Comparison of ENCODE assay signal across 14 mouse cellular contexts in the genomic region with DNA sequence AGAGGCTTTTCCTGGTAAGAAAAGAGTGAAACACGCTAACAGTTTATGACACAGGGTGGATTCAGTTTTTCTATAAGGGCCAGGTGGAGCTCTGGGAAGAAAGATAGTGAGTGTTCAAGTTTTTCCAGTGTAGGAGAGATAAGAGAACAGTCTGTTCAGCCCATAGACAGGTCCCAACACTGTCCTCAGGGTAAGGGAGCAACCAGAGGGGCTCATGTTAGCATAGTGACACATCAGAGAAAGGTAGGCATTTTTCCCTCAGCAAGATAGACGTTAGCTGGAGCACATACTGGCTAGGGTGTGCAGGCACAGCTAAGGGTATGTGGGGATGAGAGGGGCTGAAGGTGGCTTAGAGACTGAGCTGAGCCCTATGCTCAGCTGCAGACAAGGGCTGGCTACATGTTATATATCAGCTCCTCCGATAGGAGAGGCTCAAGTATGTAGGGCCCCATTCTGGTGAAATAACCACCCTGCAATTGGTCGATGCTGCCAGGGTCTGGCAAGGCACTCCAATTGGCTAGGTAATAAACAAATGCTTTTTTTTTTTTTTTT. TPM values are rescaled to one million over a fixed set of nuclear protein-coding genes. Genes with fewer than 3 reads are reported as not detected.
DNase-seq lines count a peak whose midpoint lies in the region; ATAC-seq and TF ChIP-seq lines count a peak whose summit lies in the region.
"Had no signal": no experiment of that assay in that cellular context is flagged by ENCODE, and none has a peak within 500 bp of the region (broad histone marks: within the 10 kb centered on the region; RNA-seq: fewer than 3 reads in every experiment).

No protein-coding gene starts in this region.

- H3K9ac ChIP-seq in hindbrain, embryonic 13.5 days: no peak overlapping the region
- H3K9ac ChIP-seq in lung, postnatal 0 days (replicated peaks; ENCODE audit: low read depth): no peak overlapping the region
- H3K9ac ChIP-seq: embryonic facial prominence, embryonic 15.5 days; limb, embryonic 15.5 days had no signal

- H3K36me3 ChIP-seq in hindbrain, embryonic 10.5 days: no peaks in the 10 kb centered on the region
- no peaks in the 10 kb centered on the region for H3K36me3 ChIP-seq in hindbrain, embryonic 13.5 days
- no peaks in the 10 kb centered on the region for H3K36me3 ChIP-seq in lung, postnatal 0 days (ENCODE audit: insufficient read depth, low read length)
- H3K36me3 ChIP-seq: embryonic facial prominence, embryonic 15.5 days; limb, embryonic 15.5 days had no signal

- no peaks in the 10 kb centered on the region for H3K27me3 ChIP-seq in hindbrain, embryonic 10.5 days (ENCODE audit: insufficient read depth, poor library complexity, severe bottlenecking)
- H3K27me3 ChIP-seq in hindbrain, embryonic 13.5 days: no peaks in the 10 kb centered on the region
- H3K27me3 ChIP-seq in lung, postnatal 0 days (replicated peaks; ENCODE audit: insufficient read depth, low read length): no peaks in the 10 kb centered on the region
- H3K27me3 ChIP-seq: embryonic facial prominence, embryonic 15.5 days; limb, embryonic 15.5 days had no signal

- peaks cover 2% of the 10 kb centered on the region for H3K4me1 ChIP-seq in hindbrain, embryonic 10.5 days (replicated peaks)
- H3K4me1 ChIP-seq in hindbrain, embryonic 13.5 days (replicated peaks): peaks cover 7% of the 10 kb centered on the region; the same call in 1 of the 2 replicates
- H3K4me1 ChIP-seq in bone marrow, adult 2 months (ENCODE audit: control insufficient read depth, insufficient read depth, low read length): no peaks in the 10 kb centered on the region; the same call in 1 of the 2 replicates
- H3K4me1 ChIP-seq in lung, postnatal 0 days (ENCODE audit: insufficient read depth, low read depth, low read length): no peaks in the 10 kb centered on the region
- H3K4me1 ChIP-seq: limb, embryonic 15.5 days had no signal

- no peak overlapping the region for H3K4me3 ChIP-seq in hindbrain, embryonic 10.5 days
- H3K4me3 ChIP-seq in hindbrain, embryonic 13.5 days: no peak overlapping the region
- no peak overlapping the region for H3K4me3 ChIP-seq in bone marrow, adult 2 months (replicated peaks; ENCODE audit: control insufficient read depth, low read depth, low read length)
- no peak overlapping the region for H3K4me3 ChIP-seq in lung, postnatal 0 days (ENCODE audit: low read depth, low read length)
- H3K4me3 ChIP-seq: embryonic facial prominence, embryonic 15.5 days; limb, embryonic 15.5 days had no signal

- no peaks in the 10 kb centered on the region for H3K9me3 ChIP-seq in hindbrain, embryonic 10.5 days
- no peaks in the 10 kb centered on the region for H3K9me3 ChIP-seq in hindbrain, embryonic 13.5 days
- H3K9me3 ChIP-seq in lung, postnatal 0 days (ENCODE audit: low read length): no peaks in the 10 kb centered on the region
- H3K9me3 ChIP-seq: embryonic facial prominence, embryonic 15.5 days; limb, embryonic 15.5 days had no signal

- TF ChIP-seq CTCF in bone marrow, adult 2 months (IDR thresholded peaks at IDR 0.05; ENCODE audit: control insufficient read depth, insufficient read depth, low read length): no peak
- no peak for TF ChIP-seq CTCF in lung, postnatal 0 days (IDR thresholded peaks at IDR 0.05)

- TF ChIP-seq POLR2A in bone marrow, adult 2 months (IDR thresholded peaks at IDR 0.05; ENCODE audit: borderline replicate concordance, control insufficient read depth, low read depth, low read length): no peak

- DNase-seq in hindbrain, embryonic 10.5 days (ENCODE audit: low spot score): no peak
- DNase-seq in liver: peak; percentile 77
- peak; percentile 12 to 17 for DNase-seq in spleen, postnatal 36 days (ENCODE audit: low spot score in 2 of 2)
- DNase-seq in cerebellum, postnatal 4 days (ENCODE audit: low spot score in 2 of 2): no peak
- no peak for DNase-seq in lung, postnatal 0 days (ENCODE audit: low spot score)
- DNase-seq: gastrocnemius, postnatal 25 days; kidney, postnatal 10 days; right cerebral cortex, postnatal 14 days; thymus, adult 2 months had no signal

- H3K27ac ChIP-seq in hindbrain, embryonic 10.5 days: 0 out of 2 replicates have a peak overlapping the region, but pooled peaks have one; percentile 26
- no peak overlapping the region for H3K27ac ChIP-seq in hindbrain, embryonic 13.5 days
- H3K27ac ChIP-seq in bone marrow, adult 2 months (ENCODE audit: control insufficient read depth, insufficient read depth, low read depth, low read length, poor library complexity): peak overlapping the region; percentile 55
- H3K27ac ChIP-seq in lung, postnatal 0 days (ENCODE audit: low read length): no peak overlapping the region
- H3K27ac ChIP-seq: embryonic facial prominence, embryonic 15.5 days; limb, embryonic 15.5 days had no signal

- no peak for ATAC-seq in hindbrain, embryonic 13.5 days (ENCODE audit: low FRiP score)
- ATAC-seq in cerebellum, adult (ENCODE audit: insufficient number of reproducible peaks, low FRiP score, low TSS enrichment): no peak
- no peak for ATAC-seq in lung, postnatal 0 days

- whole genome bisulfite sequencing in hindbrain, embryonic 10.5 days: 86% methylated on average over 4 of the region's 4 CpGs
- 84% methylated on average over 4 of the region's 4 CpGs for WGBS in hindbrain, embryonic 13.5 days
- 60% methylated on average over 4 of the region's 4 CpGs for WGBS in bone marrow, adult 2 months
- 64% methylated on average over 4 of the region's 4 CpGs for WGBS in lung, postnatal 0 days

- H3K4me2 ChIP-seq in hindbrain, embryonic 13.5 days: no peak overlapping the region
- no peak overlapping the region for H3K4me2 ChIP-seq in lung, postnatal 0 days (replicated peaks; ENCODE audit: low read depth, low read length)
- H3K4me2 ChIP-seq: embryonic facial prominence, embryonic 15.5 days; limb, embryonic 15.5 days had no signal

- no peak for TF ChIP-seq EP300 in lung, postnatal 0 days (IDR thresholded peaks at IDR 0.05)

RNA-seq across cellular contexts. Expression of gene Atp2b4, which starts 46.4 kb away (rescaled TPM):
- polyA plus RNA-seq in hindbrain, embryonic 10.5 days (2016; fragmentation: Nextera tagmentation; extraction: Ambion mirVana): 4.2 and 4.6 TPM in 2 replicates
- polyA plus RNA-seq in hindbrain, embryonic 13.5 days (2015; fragmentation: Nextera tagmentation; extraction: Ambion mirVana): 12.1 and 13.1 TPM in 2 replicates
- 37.6 and 43.7 TPM in 2 replicates for polyA plus RNA-seq in bone marrow, adult 2 months (2011; ENCODE audit: insufficient read depth, insufficient read length, low replicate concordance, missing spikeins)
- 7.8 and 8.5 TPM in 2 replicates for polyA plus RNA-seq in lung, postnatal 0 days (2015; fragmentation: Nextera tagmentation; extraction: Ambion mirVana)

Comparison
In these comparisons a context has a peak if more than half of its experiments do, and no peak if none do; other contexts are left out.
1. H3K27ac ChIP-seq: peak in hindbrain, embryonic 10.5 days (single experiment) and bone marrow, adult 2 months (single experiment); none in hindbrain, embryonic 13.5 days (single experiment) and lung, postnatal 0 days (single experiment).
2. DNase-seq: peak in liver (single experiment) and spleen, postnatal 36 days (2 of 2); none in hindbrain, embryonic 10.5 days (single experiment), cerebellum, postnatal 4 days (0 of 2) and lung, postnatal 0 days (single experiment).